Mouse (Mus musculus) MEL (cell line): ENCODE measurements around the gene Tmem87b. TPM values are rescaled to one million over a fixed set of nuclear protein-coding genes. Genes with fewer than 3 reads are reported as not detected.

Experiments
- DNase-seq: peaks from one replicate; pipeline ENCODE4 v3.0.0; 2011; ENCODE audit warnings: low read depth, low spot score
- H3K27ac ChIP-seq: 2 replicates; pipeline ENCODE4 v1.5.1; 2012; ENCODE audit warnings: low read depth, mild to moderate bottlenecking, control low read depth, low read length, moderate library complexity; ENCODE audit not compliant: control insufficient read depth
- H3K27me3 ChIP-seq, 2 experiments: fragments of 150-350 bp in 1 of 2; sonication (generic) in 1 of 2; 2 replicates each; pipeline ENCODE4 v1.6.1; 2012; ENCODE audit warnings: low read length in 2 of 2, mild to moderate bottlenecking in 2 of 2, improper control_type of control experiment in 1 of 2, moderate library complexity in 1 of 2; ENCODE audit not compliant: insufficient read depth in 2 of 2, control insufficient read depth in 1 of 2
- H3K36me3 ChIP-seq, 2 experiments: 2 replicates each; pipeline ENCODE4 v1.6.1; 2012 to 2014; ENCODE audit warnings: low read length in 2 of 2, improper control_type of control experiment in 1 of 2, inconsistent platforms in 1 of 2, mild to moderate bottlenecking in 1 of 2; ENCODE audit not compliant: insufficient read depth in 2 of 2, control insufficient read depth in 1 of 2
- H3K4me1 ChIP-seq, 2 experiments: fragments of 150-350 bp in 1 of 2; sonication (generic) in 1 of 2; 2 replicates each; pipeline ENCODE4 v1.6.1; 2012; ENCODE audit warnings: low read length in 2 of 2, improper control_type of control experiment in 1 of 2, mild to moderate bottlenecking in 1 of 2; ENCODE audit not compliant: insufficient read depth in 2 of 2, control insufficient read depth in 1 of 2
- H3K4me3 ChIP-seq, 2 experiments: fragments of 150-350 bp in 1 of 2; sonication (generic) in 1 of 2; 2 replicates each; pipeline ENCODE4 v1.5.1; 2012; ENCODE audit warnings: low read depth in 2 of 2, low read length in 2 of 2, mild to moderate bottlenecking in 2 of 2, moderate library complexity in 2 of 2, control low read depth in 1 of 2, improper control_type of control experiment in 1 of 2; ENCODE audit not compliant: control insufficient read depth in 1 of 2, insufficient read depth in 1 of 2
- H3K79me2 ChIP-seq: 2 replicates; pipeline ENCODE4 v1.6.1; 2012; ENCODE audit warnings: mild to moderate bottlenecking, low read length, moderate library complexity; ENCODE audit not compliant: control insufficient read depth, poor library complexity, insufficient read depth
- H3K9ac ChIP-seq: 2 replicates; pipeline ENCODE4 v1.6.1; 2012; ENCODE audit warnings: low read depth, mild to moderate bottlenecking, control low read depth, low read length, moderate library complexity; ENCODE audit not compliant: control insufficient read depth, poor library complexity, severe bottlenecking
- H3K9me3 ChIP-seq: fragments of 150-350 bp; sonication (generic); replicated peaks from 2 replicates; pipeline ENCODE4 v1.6.1; 2012; ENCODE audit warnings: mild to moderate bottlenecking, low read length, improper control_type of control experiment, moderate library complexity; ENCODE audit not compliant: insufficient read depth
- BHLHE40 ChIP-seq: IDR thresholded peaks from 2 replicates; pipeline ENCODE4 v1.6.1; 2012; ENCODE audit warnings: low read depth, mild to moderate bottlenecking, inconsistent platforms, low read length, improper control_type of control experiment, borderline replicate concordance
- GABPA ChIP-seq: IDR thresholded peaks from 2 replicates; pipeline ENCODE4 v1.6.1; 2012; ENCODE audit warnings: low read depth, mild to moderate bottlenecking, inconsistent platforms, low read length, improper control_type of control experiment, moderate library complexity
- HCFC1 ChIP-seq: IDR thresholded peaks from 2 replicates; pipeline ENCODE4 v1.6.1; 2012; ENCODE audit warnings: low read depth, mild to moderate bottlenecking, inconsistent platforms, low read length, improper control_type of control experiment, moderate library complexity
- MYB ChIP-seq: IDR thresholded peaks from 2 replicates; pipeline ENCODE4 v1.6.1; 2011; ENCODE audit warnings: mild to moderate bottlenecking, low read depth, low read length, improper control_type of control experiment
- NELFE ChIP-seq: IDR thresholded peaks from 2 replicates; pipeline ENCODE4 v1.6.1; 2011; ENCODE audit warnings: low read depth, low read length, improper control_type of control experiment
- SIN3A ChIP-seq: IDR thresholded peaks from 2 replicates; pipeline ENCODE4 v1.6.1; 2012; ENCODE audit warnings: low read length, improper control_type of control experiment, inconsistent platforms
- SMC3 ChIP-seq: IDR thresholded peaks from 2 replicates; pipeline ENCODE4 v1.6.1; 2011; ENCODE audit warnings: low read depth, low read length, improper control_type of control experiment
- TBP ChIP-seq: IDR thresholded peaks from 2 replicates; pipeline ENCODE4 v1.8.0; 2011; ENCODE audit warnings: low read depth, low read length, improper control_type of control experiment
- TCF12 ChIP-seq: IDR thresholded peaks from 2 replicates; pipeline ENCODE4 v1.6.1; 2014; ENCODE audit warnings: low read depth, mild to moderate bottlenecking, inconsistent platforms, low read length, improper control_type of control experiment, moderate library complexity
- ZKSCAN1 ChIP-seq: IDR thresholded peaks from 2 replicates; pipeline ENCODE4 v1.6.1; 2012; ENCODE audit warnings: low read depth, mild to moderate bottlenecking, inconsistent platforms, low read length, improper control_type of control experiment, moderate library complexity
- polyA plus RNA-seq, 2 experiments: library from polyadenylated mRNA; stranded (reverse) in 1 of 2; unstranded in 1 of 2; fragments of >175 nt in 1 of 2; fragments of >200 nt in 1 of 2; gene quantifications; 2 replicates each; pipeline versions ENCODE4 v1.2.1 to v1.2.4; 2012; ENCODE audit warnings: low replicate concordance in 2 of 2, low read depth in 1 of 2; ENCODE audit not compliant: insufficient read length in 2 of 2, insufficient read depth in 1 of 2, missing spikeins in 1 of 2
- total RNA-seq: library from RNA; depleted of rRNA; stranded (reverse); fragments of 300-350 nt; gene quantifications from 2 replicates; pipeline ENCODE4 v1.2.3, GENCODE M21; 2012

Gene Tmem87b
- total and polyA plus RNA-seq, 3 experiments = 3.9 to 4.8 TPM; not detected in 1

- TF ChIP-seq BHLHE40 (no peak), TCF12 (peak; percentile 68), TBP (0 out of 2 replicates have a peak, but pooled peaks have one; percentile 43), SIN3A (peak; percentile 56; the same call in 1 of the 2 replicates)
Observed at GRCm38 (mm10) chr2:128817786-128818681, at the start of gene Tmem87b (continued).

DNA sequence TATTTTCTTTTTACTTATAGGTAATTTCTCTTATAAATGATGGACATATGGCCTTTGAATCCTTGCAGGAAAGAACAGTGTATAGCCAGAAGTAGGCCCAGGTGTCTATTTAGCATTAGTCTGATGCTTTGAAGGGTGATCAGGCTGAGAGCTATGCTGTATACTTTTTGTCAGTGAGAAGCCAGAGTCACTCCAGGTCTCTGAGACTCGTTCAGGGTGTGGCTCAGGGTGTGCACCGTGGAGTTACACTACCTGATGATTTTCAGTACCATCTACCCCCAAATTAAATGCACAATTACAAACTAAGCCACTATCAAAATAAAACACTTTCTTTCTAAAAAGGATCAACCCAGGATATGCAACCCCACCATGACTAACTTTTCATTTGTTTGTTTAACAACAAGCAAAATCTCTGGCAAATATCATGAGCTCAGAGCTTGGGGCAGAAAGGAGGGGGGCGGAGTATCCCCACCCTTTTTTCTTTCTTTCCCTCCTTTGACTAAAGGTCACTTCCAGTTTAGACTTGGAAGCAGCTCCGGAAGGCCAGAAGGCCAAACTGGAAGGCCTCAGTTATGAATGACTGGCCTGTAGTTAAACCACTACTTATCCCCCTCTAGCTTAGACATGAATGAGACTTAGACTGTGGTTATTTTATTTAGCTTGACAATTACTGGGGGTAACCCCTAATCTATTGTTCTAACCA lies 49.2 kb upstream of the Tmem87b start:
- DNase-seq = no peak
- no peaks in the 10 kb centered on the region for H3K4me1 ChIP-seq
- H3K79me2 ChIP-seq = no peaks in the 10 kb centered on the region
- H3K27me3 ChIP-seq = peaks cover 0 to 2% of the 10 kb centered on the region in 2 experiments; a peak in 1 of 4 replicates
- no peak overlapping the region for H3K9ac ChIP-seq
- H3K36me3 ChIP-seq = no peaks in the 10 kb centered on the region
- no peak for TF ChIP-seq MYB
- no peak for TF ChIP-seq SMC3
- TF ChIP-seq HCFC1 = no peak
- H3K9me3 ChIP-seq = no peaks in the 10 kb centered on the region
- H3K27ac ChIP-seq = no peak overlapping the region
- H3K4me3 ChIP-seq = no peak overlapping the region

DNA sequence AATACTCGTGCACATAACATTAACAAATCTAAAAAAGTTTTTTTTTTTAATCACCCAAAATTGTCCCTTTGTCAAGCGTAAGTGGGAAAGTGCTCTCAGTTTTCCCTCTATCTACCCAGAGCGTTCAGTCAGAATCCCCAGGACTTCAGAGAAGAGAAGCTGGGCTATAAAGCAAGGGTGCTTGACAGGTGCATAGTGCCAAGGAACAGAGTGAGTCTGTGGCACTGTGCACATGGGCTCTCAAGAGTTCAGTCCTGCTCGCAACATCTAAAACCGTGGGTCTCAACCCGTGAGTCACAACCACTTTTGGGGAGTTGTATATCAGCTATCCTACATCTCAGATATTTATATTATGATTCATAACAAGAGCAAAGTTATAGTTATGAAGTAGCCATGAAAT lies 47.4 kb upstream of the Tmem87b start:
- no peak overlapping the region for H3K4me3 ChIP-seq
- H3K4me1 ChIP-seq = no peaks in the 10 kb centered on the region
- no peak overlapping the region for H3K27ac ChIP-seq
- H3K9me3 ChIP-seq = no peaks in the 10 kb centered on the region
- no peaks in the 10 kb centered on the region for H3K79me2 ChIP-seq
- no peaks in the 10 kb centered on the region for H3K36me3 ChIP-seq
- TF ChIP-seq SMC3 = no peak
- TF ChIP-seq ZKSCAN1 = no peak
- TF ChIP-seq NELFE = no peak
- TF ChIP-seq GABPA = no peak
- H3K9ac ChIP-seq = no peak overlapping the region
- no peak for DNase-seq
- H3K27me3 ChIP-seq = peaks cover 4 to 5% of the 10 kb centered on the region in 2 experiments; a peak in 3 of 4 replicates
